Mouse (Mus musculus): ENCODE measurements around the gene Utp11. TPM values are rescaled to one million over a fixed set of nuclear protein-coding genes. Genes with fewer than 3 reads are reported as not detected.

The Utp11 gene
- polyA plus RNA-seq, 1 experiment from 2014 or later, result 78.9 TPM

- Histone ChIP-seq H3K9ac (ENCODE audit: low read length) (no peak overlapping the region), H3K27ac (replicated peaks; ENCODE audit: low read depth, low read length) (no peak overlapping the region), H3K4me3 (ENCODE audit: low read depth, low read length) (no peak overlapping the region), H3K9me3 (ENCODE audit: control insufficient read depth, low read length) (no peaks in the 10 kb centered on the region), H3K36me3 (ENCODE audit: control insufficient read depth, insufficient read depth, low read length) (no peaks in the 10 kb centered on the region), H3K4me2 (ENCODE audit: low read depth, severe bottlenecking) (no peak overlapping the region), H3K4me1 (ENCODE audit: control insufficient read depth, insufficient read depth, low read length) (peaks cover 17% of the 10 kb centered on the region), H3K27me3 (ENCODE audit: control insufficient read depth, insufficient read depth, low read length) (peaks cover 24% of the 10 kb centered on the region)
- DNase-seq (ENCODE audit: low spot score) (no peak), ATAC-seq (ENCODE audit: insufficient number of reproducible peaks, low FRiP score, low TSS enrichment, low read depth) (no peak)
- 92% methylated on average over 8 of the region's 8 CpGs for WGBS
These were observed 23.2 kb downstream of the Utp11 start for GRCm38 (mm10) chr4:124670232-124670631.

DNA sequence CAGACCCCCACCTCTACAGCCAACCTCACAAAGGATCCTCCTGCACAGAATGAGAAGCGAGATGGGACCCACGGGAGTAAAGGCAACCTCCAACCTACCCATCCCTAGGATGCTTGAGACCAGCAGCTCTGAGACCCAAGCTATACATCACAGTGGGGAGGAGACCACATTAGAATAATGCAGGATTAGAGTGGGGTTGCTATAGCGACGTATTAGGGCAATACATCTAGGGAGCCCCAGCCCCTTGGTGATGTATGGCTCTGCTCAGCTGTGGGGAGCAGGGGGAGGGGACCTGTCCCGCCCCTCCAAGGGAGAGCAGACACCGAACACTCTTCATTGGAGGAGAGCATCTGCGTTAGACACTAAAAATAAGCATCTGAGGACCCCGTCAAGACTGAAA, 25.3 kb downstream of the Utp11 start:
- no peak for ATAC-seq (ENCODE audit: insufficient number of reproducible peaks, low FRiP score, low TSS enrichment, low read depth)
- H3K4me2 ChIP-seq (ENCODE audit: low read depth, severe bottlenecking), result no peak overlapping the region
- H3K27ac ChIP-seq (replicated peaks; ENCODE audit: low read depth, low read length), result no peak overlapping the region
- no peak for DNase-seq (ENCODE audit: low spot score)
- H3K9me3 ChIP-seq (ENCODE audit: control insufficient read depth, low read length), result no peaks in the 10 kb centered on the region
- H3K4me1 ChIP-seq (ENCODE audit: control insufficient read depth, insufficient read depth, low read length), result peaks cover 15% of the 10 kb centered on the region
- 9% methylated on average over 8 of the region's 8 CpGs for WGBS
- H3K4me3 ChIP-seq (ENCODE audit: low read depth, low read length), result no peak overlapping the region
- no peak overlapping the region for H3K9ac ChIP-seq (ENCODE audit: low read length)
- H3K36me3 ChIP-seq (ENCODE audit: control insufficient read depth, insufficient read depth, low read length), result no peaks in the 10 kb centered on the region
- peaks cover 27% of the 10 kb centered on the region for H3K27me3 ChIP-seq (ENCODE audit: control insufficient read depth, insufficient read depth, low read length)

DNA sequence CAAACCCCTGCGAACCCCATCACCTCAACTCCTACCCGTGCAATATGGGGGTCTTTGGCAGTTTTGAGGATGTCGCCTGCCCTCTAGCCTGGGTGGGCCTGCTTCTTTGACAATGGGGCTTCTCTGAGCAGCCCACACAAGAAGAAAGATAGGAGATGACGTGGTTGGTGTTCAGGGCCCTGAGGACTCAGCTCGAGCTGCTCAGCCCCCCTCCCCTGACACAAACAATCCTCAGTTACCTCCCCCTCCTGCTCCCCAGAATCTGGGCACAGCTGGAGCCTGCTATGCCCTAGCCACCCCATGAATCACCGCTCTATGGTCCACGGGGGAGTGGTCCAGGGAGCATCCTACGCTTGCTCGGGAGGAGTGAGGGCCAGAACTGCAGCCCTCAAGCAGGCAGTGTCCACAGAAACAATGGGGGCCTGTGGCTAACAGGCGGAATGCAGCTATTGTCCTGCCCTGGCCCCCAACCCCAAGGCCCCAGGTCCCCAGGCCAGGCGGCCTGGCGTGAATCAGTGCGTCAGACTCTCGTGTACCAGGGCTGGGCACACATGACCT, 25.8 kb downstream of the Utp11 start:
- no peaks in the 10 kb centered on the region for H3K36me3 ChIP-seq (ENCODE audit: control insufficient read depth, insufficient read depth, low read length)
- ATAC-seq (ENCODE audit: insufficient number of reproducible peaks, low FRiP score, low TSS enrichment, low read depth), result no peak
- no peak overlapping the region for H3K4me2 ChIP-seq (ENCODE audit: low read depth, severe bottlenecking)
- H3K27ac ChIP-seq (replicated peaks; ENCODE audit: low read depth, low read length), result no peak overlapping the region
- 34% methylated on average over 14 of the region's 14 CpGs for WGBS
- peaks cover 10% of the 10 kb centered on the region for H3K4me1 ChIP-seq (ENCODE audit: control insufficient read depth, insufficient read depth, low read length)
- no peak overlapping the region for H3K9ac ChIP-seq (ENCODE audit: low read length)
- H3K27me3 ChIP-seq (ENCODE audit: control insufficient read depth, insufficient read depth, low read length), result peaks cover 26% of the 10 kb centered on the region
- H3K4me3 ChIP-seq (ENCODE audit: low read depth, low read length), result no peak overlapping the region
- no peaks in the 10 kb centered on the region for H3K9me3 ChIP-seq (ENCODE audit: control insufficient read depth, low read length)
- DNase-seq (ENCODE audit: low spot score), result no peak

- H3K4me3 ChIP-seq (ENCODE audit: low read depth, low read length), result no peak overlapping the region
- H3K27me3 ChIP-seq (ENCODE audit: control insufficient read depth, insufficient read depth, low read length), result peaks cover 47% of the 10 kb centered on the region
- 76% methylated on average over 15 of the region's 15 CpGs for WGBS
- no peaks in the 10 kb centered on the region for H3K36me3 ChIP-seq (ENCODE audit: control insufficient read depth, insufficient read depth, low read length)
- no peak overlapping the region for H3K9ac ChIP-seq (ENCODE audit: low read length)
- no peaks in the 10 kb centered on the region for H3K9me3 ChIP-seq (ENCODE audit: control insufficient read depth, low read length)
- no peak for ATAC-seq (ENCODE audit: insufficient number of reproducible peaks, low FRiP score, low TSS enrichment, low read depth)
- no peak overlapping the region for H3K4me2 ChIP-seq (ENCODE audit: low read depth, severe bottlenecking)
- H3K27ac ChIP-seq (replicated peaks; ENCODE audit: low read depth, low read length), result no peak overlapping the region
- no peak for DNase-seq (ENCODE audit: low spot score)
- no peaks in the 10 kb centered on the region for H3K4me1 ChIP-seq (ENCODE audit: control insufficient read depth, insufficient read depth, low read length)
These were observed 28.8 kb downstream of the Utp11 start for GRCm38 (mm10) chr4:124664604-124665003.

- no peaks in the 10 kb centered on the region for H3K36me3 ChIP-seq (ENCODE audit: control insufficient read depth, insufficient read depth, low read length)
- no peak overlapping the region for H3K4me2 ChIP-seq (ENCODE audit: low read depth, severe bottlenecking)
- no peak overlapping the region for H3K9ac ChIP-seq (ENCODE audit: low read length)
- H3K9me3 ChIP-seq (ENCODE audit: control insufficient read depth, low read length), result no peaks in the 10 kb centered on the region
- no peak overlapping the region for H3K27ac ChIP-seq (replicated peaks; ENCODE audit: low read depth, low read length)
- WGBS, result 70% methylated on average over 9 of the region's 9 CpGs
- peaks cover 50% of the 10 kb centered on the region for H3K27me3 ChIP-seq (ENCODE audit: control insufficient read depth, insufficient read depth, low read length)
- no peak for DNase-seq (ENCODE audit: low spot score)
- no peak overlapping the region for H3K4me3 ChIP-seq (ENCODE audit: low read depth, low read length)
- ATAC-seq (ENCODE audit: insufficient number of reproducible peaks, low FRiP score, low TSS enrichment, low read depth), result no peak
- H3K4me1 ChIP-seq (ENCODE audit: control insufficient read depth, insufficient read depth, low read length), result no peaks in the 10 kb centered on the region
These were observed 29.2 kb downstream of the Utp11 start for GRCm38 (mm10) chr4:124664185-124664584.

DNA sequence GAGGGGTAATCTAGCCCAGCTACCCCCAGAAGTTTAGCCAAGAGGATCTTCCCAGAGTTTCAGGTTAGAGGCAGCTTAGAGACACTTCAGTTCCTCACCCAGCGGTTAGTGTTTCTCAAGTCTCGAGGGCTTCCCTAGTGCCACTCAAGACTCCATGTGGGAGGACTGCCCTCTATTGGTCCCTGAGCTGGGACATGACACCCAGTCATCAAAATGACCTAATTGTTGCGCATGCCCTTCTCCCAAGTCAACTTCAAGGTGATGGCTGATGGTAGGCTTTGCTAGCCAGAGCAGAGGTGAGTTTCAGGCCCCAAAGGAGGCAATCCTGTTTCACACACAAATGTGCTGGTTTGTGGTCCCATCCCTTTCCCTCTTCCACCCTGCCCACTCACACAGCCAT, 30.4 kb downstream of the Utp11 start:
- Histone ChIP-seq H3K4me3 (ENCODE audit: low read depth, low read length) (no peak overlapping the region), H3K9ac (ENCODE audit: low read length) (no peak overlapping the region), H3K36me3 (ENCODE audit: control insufficient read depth, insufficient read depth, low read length) (no peaks in the 10 kb centered on the region), H3K4me2 (ENCODE audit: low read depth, severe bottlenecking) (no peak overlapping the region), H3K27ac (replicated peaks; ENCODE audit: low read depth, low read length) (no peak overlapping the region), H3K9me3 (ENCODE audit: control insufficient read depth, low read length) (no peaks in the 10 kb centered on the region), H3K4me1 (ENCODE audit: control insufficient read depth, insufficient read depth, low read length) (peaks cover 1% of the 10 kb centered on the region; the same call in 1 of the 2 replicates), H3K27me3 (ENCODE audit: control insufficient read depth, insufficient read depth, low read length) (peaks cover 60% of the 10 kb centered on the region)
- no peak for DNase-seq (ENCODE audit: low spot score)
- ATAC-seq (ENCODE audit: insufficient number of reproducible peaks, low FRiP score, low TSS enrichment, low read depth), result no peak
- 62% methylated on average over 3 of the region's 3 CpGs for WGBS

- WGBS, result 40% methylated on average over 3 of the region's 3 CpGs
- H3K9me3 ChIP-seq (ENCODE audit: control insufficient read depth, low read length), result no peaks in the 10 kb centered on the region
- peaks cover 68% of the 10 kb centered on the region for H3K27me3 ChIP-seq (ENCODE audit: control insufficient read depth, insufficient read depth, low read length)
- DNase-seq (ENCODE audit: low spot score) (no peak), ATAC-seq (ENCODE audit: insufficient number of reproducible peaks, low FRiP score, low TSS enrichment, low read depth) (no peak)
- H3K9ac ChIP-seq (ENCODE audit: low read length), result no peak overlapping the region
- H3K4me1 ChIP-seq (ENCODE audit: control insufficient read depth, insufficient read depth, low read length), result peaks cover 11% of the 10 kb centered on the region; the same call in 1 of the 2 replicates
- no peak overlapping the region for H3K27ac ChIP-seq (replicated peaks; ENCODE audit: low read depth, low read length)
- H3K36me3 ChIP-seq (ENCODE audit: control insufficient read depth, insufficient read depth, low read length), result no peaks in the 10 kb centered on the region
- H3K4me3 ChIP-seq (ENCODE audit: low read depth, low read length), result no peak overlapping the region
- no peak overlapping the region for H3K4me2 ChIP-seq (ENCODE audit: low read depth, severe bottlenecking)
These were observed 32.8 kb downstream of the Utp11 start for GRCm38 (mm10) chr4:124660603-124661002.

GRCm38 (mm10) chr4:124659251-124660217, 33.9 kb downstream of the Utp11 start:
- under 1% methylated on average over 68 of the region's 68 CpGs for WGBS
- H3K4me2 ChIP-seq (ENCODE audit: low read depth, severe bottlenecking), result peak overlapping the region; percentile 24; the same call in 1 of the 2 replicates
- peaks cover 79% of the 10 kb centered on the region for H3K27me3 ChIP-seq (ENCODE audit: control insufficient read depth, insufficient read depth, low read length)
- ATAC-seq (ENCODE audit: insufficient number of reproducible peaks, low FRiP score, low TSS enrichment, low read depth) (no peak), DNase-seq (ENCODE audit: low spot score) (peak; percentile 64)
- H3K4me1 ChIP-seq (ENCODE audit: control insufficient read depth, insufficient read depth, low read length), result peaks cover 11% of the 10 kb centered on the region; the same call in 1 of the 2 replicates
- no peak overlapping the region for H3K9ac ChIP-seq (ENCODE audit: low read length)
- H3K36me3 ChIP-seq (ENCODE audit: control insufficient read depth, insufficient read depth, low read length), result no peaks in the 10 kb centered on the region
- H3K9me3 ChIP-seq (ENCODE audit: control insufficient read depth, low read length), result no peaks in the 10 kb centered on the region
- H3K4me3 ChIP-seq (ENCODE audit: low read depth, low read length), result no peak overlapping the region; the same call in 1 of the 2 replicates
- no peak overlapping the region for H3K27ac ChIP-seq (replicated peaks; ENCODE audit: low read depth, low read length)
